Mouse (Mus musculus) ES-E14 (cell line): ENCODE measurements around the gene Mgmt.

ENCODE experiments used
- CHD2 ChIP-seq: IDR thresholded peaks from 2 replicates; pipeline ENCODE4 v1.6.1; 2014; ENCODE audit warnings: mild to moderate bottlenecking, low read depth, low read length, inconsistent platforms
- HCFC1 ChIP-seq: IDR thresholded peaks from 2 replicates; pipeline ENCODE4 v1.6.1; 2012; ENCODE audit warnings: low read length, inconsistent platforms, borderline replicate concordance; ENCODE audit not compliant: insufficient read depth
- ZNF384 ChIP-seq: IDR thresholded peaks from 2 replicates; pipeline ENCODE4 v1.6.1; 2012; ENCODE audit warnings: low read depth, low read length, inconsistent platforms

DNA sequence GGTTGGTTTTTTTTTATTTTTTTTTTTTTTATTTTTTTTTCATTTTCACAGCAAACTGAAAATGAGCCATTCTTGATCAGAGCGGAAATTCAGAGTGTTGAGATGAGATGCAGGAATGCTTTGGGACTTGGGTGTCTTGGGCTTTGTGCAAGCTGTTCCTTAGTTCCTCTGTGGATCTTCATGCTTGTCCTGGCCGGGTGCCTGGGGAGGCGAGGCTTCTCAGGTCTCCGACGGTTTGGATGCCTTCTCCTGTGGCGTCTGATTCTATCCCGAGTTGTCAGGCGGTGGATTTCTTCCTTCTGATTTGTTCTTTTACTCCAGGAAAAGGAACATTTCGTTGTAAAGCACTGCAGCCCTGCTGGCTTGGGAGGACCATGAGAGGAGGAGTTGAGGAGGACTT is 51.7 kb downstream of the Mgmt start:
- TF ChIP-seq CHD2: no peak
- no peak for TF ChIP-seq HCFC1
- no peak for TF ChIP-seq ZNF384
